Mouse (Mus musculus) mesoderm, embryonic 11.5 days (tissue): Measurements from ENCODE around the gene Casp14.
A peak's percentile ranks its signal among the peaks of the same experiment; 100 is the strongest.

ENCODE experiments used
- DNase-seq: peaks from one replicate; pipeline ENCODE4 v3.0.0-alpha.2; 2012; ENCODE audit warnings: low read depth, low spot score

Gene Casp14

DNA sequence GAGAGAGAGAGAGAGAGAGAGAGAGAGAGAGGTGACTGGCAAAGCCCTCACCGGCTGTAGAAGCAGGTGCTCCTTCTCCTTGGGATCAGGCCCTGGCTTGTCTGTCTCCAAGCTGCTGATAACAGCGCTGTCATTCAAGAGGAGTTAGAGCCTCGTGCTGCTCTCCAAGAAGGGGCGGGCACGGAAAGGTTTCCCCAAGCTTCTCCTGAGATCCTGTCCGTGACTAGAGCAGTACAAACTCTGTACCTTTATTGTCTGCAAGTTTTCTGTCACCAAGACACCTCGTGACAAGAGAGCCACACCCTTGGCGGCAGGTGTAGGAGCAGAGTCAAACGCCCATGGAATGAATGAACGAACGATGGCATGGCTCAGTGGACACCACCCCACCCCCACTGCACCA, at the start of gene Casp14:
Casp14 (minus strand) TSS at position 239 of the 400 bp plus-strand sequence.
- DNase-seq: no peak

GRCm38 (mm10) chr10:78765570-78765969, 47.5 kb upstream of the Casp14 start:
- no peak for DNase-seq

DNA sequence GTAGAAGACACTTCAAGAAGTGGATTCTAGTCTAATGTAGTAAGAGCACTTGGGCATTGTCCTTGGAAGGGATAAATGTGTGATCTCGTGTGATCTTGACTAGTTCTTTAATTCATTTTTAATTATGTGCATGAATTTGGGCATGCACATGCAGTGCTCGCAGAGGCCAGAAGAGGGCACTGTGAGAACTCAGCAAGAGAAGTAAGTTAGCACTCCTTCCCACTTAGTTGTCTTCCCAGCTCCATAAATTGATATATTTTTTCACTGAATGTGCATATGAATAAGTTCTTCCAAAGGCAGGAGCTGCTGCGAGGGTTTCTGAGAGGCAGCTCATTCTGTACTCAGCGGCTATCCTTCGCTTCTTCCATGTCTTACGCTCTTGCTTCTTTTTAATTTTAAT, 37.9 kb upstream of the Casp14 start:
- peak; percentile 74 for DNase-seq

- peak; percentile 90 for DNase-seq
These were observed 34.5 kb upstream of the Casp14 start, which contains the start of gene Ccdc105 for GRCm38 (mm10) chr10:78752452-78753191. Gene Ccdc105 (minus strand): TSS chr10:78753065.

- DNase-seq: no peak
These were observed 30.9 kb upstream of the Casp14 start for GRCm38 (mm10) chr10:78748946-78749345.

DNA sequence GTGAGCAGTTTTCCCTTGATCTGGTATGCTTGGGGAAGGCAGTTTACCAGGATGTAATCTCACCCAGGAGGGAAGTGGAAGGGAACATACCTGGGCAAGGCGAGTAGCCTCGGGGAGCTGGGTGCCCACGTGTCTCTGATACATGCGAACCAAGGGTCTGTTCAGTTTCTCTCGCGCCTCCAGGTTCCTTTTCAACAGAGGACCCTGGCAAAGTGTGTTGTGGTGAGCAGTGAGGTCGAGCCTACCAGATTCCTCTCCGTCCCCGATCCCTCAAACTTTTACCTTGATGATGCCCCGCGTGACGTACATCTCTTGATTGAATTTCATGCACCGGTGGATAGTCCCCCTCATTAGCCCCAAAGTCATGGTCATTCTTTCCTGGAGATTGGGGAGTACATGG, 30.1 kb upstream of the Casp14 start:
- no peak for DNase-seq

GRCm38 (mm10) chr10:78747035-78747721, 29.1 kb upstream of the Casp14 start:
- DNase-seq: peak; percentile 49

- peak; percentile 17 for DNase-seq
These were observed 27.5 kb upstream of the Casp14 start for GRCm38 (mm10) chr10:78745453-78746232.

GRCm38 (mm10) chr10:78743721-78744120, 25.6 kb upstream of the Casp14 start:
- no peak for DNase-seq

- DNase-seq: no peak
These were observed 21.7 kb upstream of the Casp14 start for GRCm38 (mm10) chr10:78739821-78740220.

DNA sequence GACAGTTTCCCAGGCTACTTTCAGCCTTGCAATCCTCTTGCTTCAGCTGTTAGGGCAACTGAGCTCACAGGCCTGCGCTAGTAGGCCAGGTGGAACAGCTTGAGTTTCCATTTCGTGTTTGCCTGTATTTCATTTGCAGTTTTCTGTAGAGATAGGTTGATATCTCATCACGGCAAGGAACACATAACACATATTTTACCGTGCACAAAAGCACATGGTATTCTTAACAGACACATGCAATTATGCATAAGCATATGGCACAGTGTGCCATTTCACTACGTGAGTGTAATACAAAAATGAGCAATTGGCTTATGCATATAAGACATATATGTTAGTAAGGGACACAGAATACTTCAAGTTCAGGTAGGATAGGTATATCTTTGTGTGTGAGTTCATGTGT, 9.8 kb upstream of the Casp14 start:
- DNase-seq: no peak

- no peak for DNase-seq
These were observed 8.9 kb upstream of the Casp14 start for GRCm38 (mm10) chr10:78727035-78727434.

DNA sequence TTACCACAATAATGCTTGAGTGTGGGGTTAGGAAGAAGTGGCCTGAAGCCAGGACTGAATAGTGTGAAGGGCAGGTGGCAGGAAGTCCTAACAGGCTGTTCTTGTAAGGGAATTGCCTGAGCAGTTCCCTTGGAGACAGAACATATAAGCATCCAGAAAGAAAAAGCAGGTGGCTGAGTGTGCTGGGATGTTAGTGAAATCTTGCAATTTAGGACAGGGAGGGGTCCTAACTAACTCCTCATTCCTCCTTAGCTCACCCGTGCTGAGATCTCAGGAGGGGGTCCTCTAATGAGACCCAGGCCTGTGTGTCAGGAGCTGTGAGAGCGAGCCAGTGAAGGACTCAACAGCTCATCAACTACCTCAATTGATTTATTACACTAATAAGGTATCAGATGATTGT, 5.3 kb upstream of the Casp14 start:
- DNase-seq: no peak

- DNase-seq: no peak
These were observed 4.6 kb upstream of the Casp14 start for GRCm38 (mm10) chr10:78722654-78723053.

DNA sequence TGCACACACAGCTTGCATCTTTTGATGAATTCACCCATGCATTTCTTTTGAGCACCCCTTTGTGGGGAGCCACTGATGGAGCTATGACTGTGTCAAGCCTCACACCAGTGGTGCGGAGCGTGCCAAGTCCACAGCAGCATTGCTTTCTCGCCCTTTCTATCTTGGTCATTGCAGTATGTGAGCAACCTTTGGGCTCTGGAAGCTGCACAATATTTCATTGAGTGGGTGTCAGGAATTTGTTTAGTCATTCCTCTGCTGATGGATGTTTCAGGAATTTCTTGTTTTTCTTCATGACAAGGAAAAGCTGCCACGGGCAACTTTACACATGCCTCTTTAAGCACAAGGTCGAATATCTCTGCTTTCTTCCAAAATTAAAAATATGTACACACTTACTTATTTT, 3.9 kb upstream of the Casp14 start:
- no peak for DNase-seq

GRCm38 (mm10) chr10:78716231-78716630, 1.9 kb downstream of the Casp14 start:
- DNase-seq: no peak

GRCm38 (mm10) chr10:78715156-78715555, 2.9 kb downstream of the Casp14 start:
- no peak for DNase-seq

GRCm38 (mm10) chr10:78714129-78714528, 4.0 kb downstream of the Casp14 start:
- DNase-seq: no peak

DNA sequence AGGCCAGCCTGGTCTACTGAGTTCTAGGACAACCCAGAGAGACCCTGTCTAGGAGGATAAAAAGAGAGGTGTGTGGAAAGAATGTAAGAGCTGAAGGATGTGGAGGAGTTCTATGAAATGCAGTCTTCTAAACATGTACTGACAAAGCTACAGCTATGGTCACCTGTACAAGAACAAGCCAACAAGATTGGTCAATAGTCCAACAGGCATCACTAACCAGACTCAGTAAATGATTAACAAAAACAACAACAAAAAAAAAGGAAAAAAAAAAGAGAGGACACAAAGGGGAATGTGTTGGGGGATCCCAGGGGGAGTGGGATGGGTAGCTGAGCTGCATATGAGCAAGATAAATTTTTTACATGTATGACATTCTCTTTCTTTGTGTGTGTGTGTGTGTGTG, 7.4 kb downstream of the Casp14 start:
- no peak for DNase-seq

- no peak for DNase-seq
These were observed 17.2 kb downstream of the Casp14 start for GRCm38 (mm10) chr10:78700881-78701280.

DNA sequence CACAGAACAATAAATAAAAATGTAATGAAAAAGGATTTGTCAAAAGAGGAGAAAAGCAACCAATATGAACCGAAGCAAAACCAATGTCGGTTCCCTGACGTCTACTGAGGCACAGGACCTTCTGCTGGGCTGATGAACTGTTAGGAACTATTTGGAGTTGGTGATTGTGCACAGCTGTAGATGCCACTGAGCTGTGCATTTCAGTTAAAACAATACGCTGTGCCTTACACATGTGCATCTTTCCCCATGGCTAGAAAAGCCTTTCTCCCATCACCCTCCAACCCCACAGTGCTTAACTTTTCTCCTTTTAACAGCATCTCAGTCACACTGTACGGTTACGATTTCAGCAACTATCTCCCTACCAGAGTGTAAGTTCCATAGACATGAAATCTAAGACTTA, 28.1 kb downstream of the Casp14 start:
- DNase-seq: no peak

DNA sequence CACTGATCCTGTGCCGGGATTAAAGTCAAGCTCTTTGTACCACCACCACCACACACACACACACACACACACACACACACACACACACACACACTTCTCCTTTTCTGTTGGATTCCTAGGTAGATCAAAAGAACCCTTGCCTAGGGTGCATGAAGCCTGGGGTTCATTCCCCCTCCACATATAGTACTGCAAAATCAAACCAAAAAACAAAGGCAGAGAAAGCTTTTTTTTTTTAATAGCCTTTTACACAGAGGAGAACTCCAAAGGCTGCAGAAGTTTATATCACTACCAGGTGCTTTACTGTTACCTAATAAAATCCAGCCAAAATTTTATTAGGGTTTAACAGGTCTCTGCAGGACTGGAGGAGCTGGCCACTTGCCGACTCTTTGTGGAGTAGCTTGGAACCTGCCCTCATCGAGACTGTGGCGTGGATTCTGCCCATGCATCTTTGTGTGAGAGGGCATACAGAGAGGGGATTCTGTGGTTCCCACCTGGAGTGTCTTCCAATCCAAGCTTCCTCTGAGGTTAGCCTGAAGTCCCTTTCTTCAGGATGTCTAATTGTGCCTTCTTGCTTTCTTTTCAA, 31.0 kb downstream of the Casp14 start:
- no peak for DNase-seq
